12 mouse cellular contexts compared by ENCODE assay signal in the genomic region with DNA sequence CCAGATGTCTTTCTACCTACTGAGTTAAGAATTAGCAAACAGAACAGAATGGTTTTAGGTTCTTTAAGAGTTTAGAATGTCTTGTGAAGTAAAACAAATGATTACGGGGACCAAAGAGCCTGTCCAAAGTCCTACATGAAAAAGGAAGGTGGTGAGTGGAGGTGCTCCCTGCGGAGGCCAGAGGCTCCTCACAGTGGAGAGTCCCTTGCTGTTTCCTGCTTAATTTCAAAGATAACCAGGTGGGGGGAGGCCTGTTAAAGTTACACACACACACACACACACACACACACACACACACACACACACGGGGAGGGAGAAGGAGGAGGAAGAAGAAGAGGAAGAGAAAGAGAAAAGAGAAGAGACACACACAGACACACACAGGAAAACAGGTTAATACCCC.
A peak's percentile ranks its signal among the peaks of the same experiment; 100 is the strongest.
DNase-seq lines count a peak whose midpoint lies in the region; ATAC-seq and TF ChIP-seq lines count a peak whose summit lies in the region.
"Had no signal": no experiment of that assay in that cellular context is flagged by ENCODE, and none has a peak within 500 bp of the region (broad histone marks: within the 10 kb centered on the region; RNA-seq: fewer than 3 reads in every experiment).

No protein-coding gene starts in this region.

- no peaks in the 10 kb centered on the region for H3K79me2 ChIP-seq in CH12.LX (replicated peaks; ENCODE audit: control insufficient read depth, extremely low read depth, insufficient read depth, poor library complexity, severe bottlenecking)

- peaks cover 5 to 23% of the 10 kb centered on the region in 2 experiments; a peak in 2 of 4 replicates for H3K4me1 ChIP-seq in CH12.LX (ENCODE audit: control insufficient read depth in 1 of 2, insufficient read depth in 2 of 2)
- H3K4me1 ChIP-seq in embryonic facial prominence, embryonic 12.5 days = peaks cover 25% of the 10 kb centered on the region
- H3K4me1 ChIP-seq in hindbrain, postnatal 0 days (ENCODE audit: insufficient read depth, low read length) = peaks cover 16% of the 10 kb centered on the region
- H3K4me1 ChIP-seq in midbrain, postnatal 0 days (ENCODE audit: insufficient read depth, low read length) = peaks cover 17% of the 10 kb centered on the region

- no peak for ATAC-seq in embryonic facial prominence, embryonic 12.5 days (ENCODE audit: insufficient number of reproducible peaks, insufficient read depth, low FRiP score, low TSS enrichment)
- ATAC-seq in hindbrain, postnatal 0 days = no peak
- ATAC-seq in midbrain, postnatal 0 days (ENCODE audit: low FRiP score) = no peak
- no peak for ATAC-seq in erythroblast, adult 5-6 weeks (replicated peaks; ENCODE audit: low FRiP score, poor library complexity, severe bottlenecking)

- no peak overlapping the region for H3K4me3 ChIP-seq in CH12.LX (replicated peaks in 1 of 3; ENCODE audit: low read depth in 2 of 3, low read length in 2 of 3, poor library complexity in 1 of 3)
- H3K4me3 ChIP-seq in embryonic facial prominence, embryonic 12.5 days = no peak overlapping the region
- H3K4me3 ChIP-seq in hindbrain, postnatal 0 days (ENCODE audit: low read length) = no peak overlapping the region
- H3K4me3 ChIP-seq in midbrain, postnatal 0 days (ENCODE audit: low read depth, low read length) = no peak overlapping the region
- H3K4me3 ChIP-seq: embryonic facial prominence, embryonic 15.5 days; liver, embryonic 13.5 days had no signal

- H3K27me3 ChIP-seq in CH12.LX (replicated peaks) = no peaks in the 10 kb centered on the region
- no peaks in the 10 kb centered on the region for H3K27me3 ChIP-seq in embryonic facial prominence, embryonic 12.5 days
- no peaks in the 10 kb centered on the region for H3K27me3 ChIP-seq in hindbrain, postnatal 0 days (ENCODE audit: insufficient read depth, low read length)
- H3K27me3 ChIP-seq in midbrain, postnatal 0 days (ENCODE audit: insufficient read depth, low read length) = no peaks in the 10 kb centered on the region
- H3K27me3 ChIP-seq: embryonic facial prominence, embryonic 15.5 days; liver, embryonic 13.5 days had no signal

- peak; percentile 17 for DNase-seq in CH12.LX (ENCODE audit: extremely low read depth)
- DNase-seq in hindbrain, postnatal 0 days (ENCODE audit: low spot score) = no peak
- DNase-seq in midbrain, postnatal 0 days (ENCODE audit: low spot score) = no peak
- no peak for DNase-seq in adrenal gland, adult 8-10 months
- DNase-seq in kidney, adult 9 months = no peak
- DNase-seq: cerebellum, adult 9-10 months; gastrocnemius, postnatal 10 days; kidney, postnatal 25 days; liver, embryonic 13.5 days had no signal

- WGBS in embryonic facial prominence, embryonic 12.5 days = 30% methylated on average over 3 of the region's 3 CpGs
- 33% methylated on average over 3 of the region's 3 CpGs for WGBS in hindbrain, postnatal 0 days
- WGBS in midbrain, postnatal 0 days = 32% methylated on average over 3 of the region's 3 CpGs

- in situ Hi-C loops in CH12.LX (cut with MboI; ENCODE audit: low pct_ligation_motif_present, low pct_unique_long_range_greater_than_20kb, low sequenced_read_pairs) = no loop called here

- no peak overlapping the region for H3K4me2 ChIP-seq in CH12.LX (ENCODE audit: insufficient read depth, low read depth, poor library complexity, severe bottlenecking)
- no peak overlapping the region for H3K4me2 ChIP-seq in embryonic facial prominence, embryonic 12.5 days (replicated peaks)
- no peak overlapping the region for H3K4me2 ChIP-seq in hindbrain, postnatal 0 days (ENCODE audit: low read depth, low read length)
- H3K4me2 ChIP-seq in midbrain, postnatal 0 days (ENCODE audit: low read depth, low read length, poor library complexity, severe bottlenecking) = no peak overlapping the region
- H3K4me2 ChIP-seq: embryonic facial prominence, embryonic 15.5 days; liver, embryonic 13.5 days had no signal

- H3K36me3 ChIP-seq in CH12.LX (replicated peaks in 1 of 2; ENCODE audit: control insufficient read depth in 1 of 2, insufficient read depth in 1 of 2, low read length in 1 of 2) = no peaks in the 10 kb centered on the region
- no peaks in the 10 kb centered on the region for H3K36me3 ChIP-seq in embryonic facial prominence, embryonic 12.5 days
- no peaks in the 10 kb centered on the region for H3K36me3 ChIP-seq in hindbrain, postnatal 0 days (ENCODE audit: insufficient read depth, low read length)
- H3K36me3 ChIP-seq in midbrain, postnatal 0 days (ENCODE audit: insufficient read depth, low read length) = no peaks in the 10 kb centered on the region
- H3K36me3 ChIP-seq: embryonic facial prominence, embryonic 15.5 days; liver, embryonic 13.5 days had no signal

- H3K9me3 ChIP-seq in CH12.LX (replicated peaks; ENCODE audit: low read length) = no peaks in the 10 kb centered on the region
- no peaks in the 10 kb centered on the region for H3K9me3 ChIP-seq in embryonic facial prominence, embryonic 12.5 days
- no peaks in the 10 kb centered on the region for H3K9me3 ChIP-seq in hindbrain, postnatal 0 days (ENCODE audit: low read length)
- no peaks in the 10 kb centered on the region for H3K9me3 ChIP-seq in midbrain, postnatal 0 days (ENCODE audit: low read length)
- H3K9me3 ChIP-seq: embryonic facial prominence, embryonic 15.5 days; liver, embryonic 13.5 days had no signal

- H3K9ac ChIP-seq in CH12.LX (ENCODE audit: insufficient read depth, low read depth) = no peak overlapping the region
- 0 out of 2 replicates have a peak overlapping the region, but pooled peaks have one; percentile 20 for H3K9ac ChIP-seq in embryonic facial prominence, embryonic 12.5 days
- no peak overlapping the region for H3K9ac ChIP-seq in hindbrain, postnatal 0 days (replicated peaks; ENCODE audit: low read length)
- H3K9ac ChIP-seq in midbrain, postnatal 0 days (replicated peaks; ENCODE audit: low read length, poor library complexity, severe bottlenecking) = no peak overlapping the region
- H3K9ac ChIP-seq: embryonic facial prominence, embryonic 15.5 days; liver, embryonic 13.5 days had no signal

- no peak for TF ChIP-seq POLR2A in CH12.LX (IDR thresholded peaks at IDR 0.05; ENCODE audit: low read depth, low read length)

- no peak for TF ChIP-seq EP300 in CH12.LX (IDR thresholded peaks at IDR 0.05; ENCODE audit: low read length)

- no peak overlapping the region for H3K27ac ChIP-seq in CH12.LX (ENCODE audit: insufficient read depth, low read depth)
- 0 out of 2 replicates have a peak overlapping the region, but pooled peaks have one; percentile 13 for H3K27ac ChIP-seq in embryonic facial prominence, embryonic 12.5 days
- peak overlapping the region; percentile 71 for H3K27ac ChIP-seq in hindbrain, postnatal 0 days
- peak overlapping the region; percentile 82 for H3K27ac ChIP-seq in midbrain, postnatal 0 days (ENCODE audit: low read depth, low read length)
- H3K27ac ChIP-seq: embryonic facial prominence, embryonic 15.5 days; liver, embryonic 13.5 days had no signal

- no peak for TF ChIP-seq RAD21 in CH12.LX (IDR thresholded peaks at IDR 0.05; ENCODE audit: low read depth, low read length)

- TF ChIP-seq CTCF in CH12.LX (conservative IDR thresholded peaks at IDR 0.05 in 1 of 2, IDR thresholded peaks at IDR 0.05 in 1 of 2; ENCODE audit: low read depth in 2 of 2, low read length in 2 of 2) = no peak
- TF ChIP-seq CTCF in hindbrain, postnatal 0 days (IDR thresholded peaks at IDR 0.05; ENCODE audit: low read depth) = no peak
- no peak for TF ChIP-seq CTCF in midbrain, postnatal 0 days (IDR thresholded peaks at IDR 0.05)

- dilution Hi-C loops in CH12.LX (cut with MboI; ENCODE audit: extremely low pct_ligation_motif_present, extremely low pct_unique_long_range_greater_than_20kb, low sequenced_read_pairs) = no loop called here

TF ChIP-seq in CH12.LX, 34 proteins besides CTCF, POLR2A, EP300 and RAD21:
- TF ChIP-seq POLR2AphosphoS2 (IDR thresholded peaks at IDR 0.05; ENCODE audit: low read depth, low read length) (no peak), MAX (IDR thresholded peaks at IDR 0.05; ENCODE audit: low read length) (no peak), TBP (conservative IDR thresholded peaks at IDR 0.05; ENCODE audit: low read depth, low read length) (no peak)
